Mouse (Mus musculus) liver, embryonic 15.5 days (tissue): ENCODE measurements around the gene Sipa1. TPM values are rescaled to one million over a fixed set of nuclear protein-coding genes. Genes with fewer than 3 reads are reported as not detected.

Experiments used
- ATAC-seq: fragments of 200-750 bp; cut with Nextera tagmentation; 2 replicates; pipeline ENCODE4 v1.8.0; 2017; ENCODE audit warnings: moderate number of reproducible peaks, mild to moderate bottlenecking, moderate library complexity; ENCODE audit not compliant: insufficient read depth
- H3K27ac ChIP-seq: fragments of 300-500 bp; sonication (generic); replicated peaks from 2 replicates; pipeline ENCODE4 v1.5.1; 2015; ENCODE audit warnings: mild to moderate bottlenecking, inconsistent platforms
- H3K27me3 ChIP-seq: fragments of 300-500 bp; sonication (generic); 2 replicates; pipeline ENCODE4 v1.6.1; 2015; ENCODE audit warnings: mild to moderate bottlenecking, inconsistent platforms
- H3K36me3 ChIP-seq: fragments of 300-500 bp; sonication (generic); replicated peaks from 2 replicates; pipeline ENCODE4 v1.6.1; 2015; ENCODE audit warnings: moderate library complexity, mild to moderate bottlenecking, inconsistent platforms
- H3K4me1 ChIP-seq: fragments of 300-500 bp; sonication (generic); replicated peaks from 2 replicates; pipeline ENCODE4 v1.6.1; 2015; ENCODE audit warnings: inconsistent platforms
- H3K4me2 ChIP-seq: fragments of 300-500 bp; sonication (generic); 2 replicates; pipeline ENCODE4 v1.6.1; 2015; ENCODE audit warnings: moderate library complexity, mild to moderate bottlenecking, inconsistent platforms
- H3K4me3 ChIP-seq: fragments of 300-500 bp; sonication (generic); replicated peaks from 2 replicates; pipeline ENCODE4 v1.5.1; 2015; ENCODE audit warnings: mild to moderate bottlenecking, inconsistent platforms
- H3K9ac ChIP-seq: fragments of 300-500 bp; sonication (generic); 2 replicates; pipeline ENCODE4 v1.6.1; 2015; ENCODE audit warnings: moderate library complexity, mild to moderate bottlenecking, inconsistent platforms
- H3K9me3 ChIP-seq: fragments of 300-500 bp; sonication (generic); replicated peaks from 2 replicates; pipeline ENCODE4 v1.6.1; 2016; ENCODE audit warnings: inconsistent platforms
- WGBS: fragments of 180-500 bp; shearing (Covaris S2); methylation state at CpG from one replicate; pipeline ENCODE4 v1.1.7; 2015; ENCODE audit warnings: mixed read lengths; ENCODE audit not compliant: insufficient replicate concordance; 5-methylcytosine and 5-hydroxymethylcytosine counted together
- polyA plus RNA-seq: library from polyadenylated mRNA; unstranded; fragments of >200 nt; fragmentation: Nextera tagmentation; extraction: Ambion mirVana; gene quantifications from 2 replicates; pipeline ENCODE4 v1.2.1, GENCODE M21; 2015

Sipa1 gene
- polyA plus RNA-seq, 1 experiment from 2014 or later: 28.2 TPM

- H3K9me3 ChIP-seq: no peaks in the 10 kb centered on the region
- H3K4me3 ChIP-seq: peak overlapping the region; percentile 23
- WGBS: 86% methylated on average over 43 of the region's 43 CpGs
- H3K9ac ChIP-seq: no peak overlapping the region
- H3K27ac ChIP-seq: no peak overlapping the region
- ATAC-seq: no peak
- peak overlapping the region; percentile 58 for H3K4me2 ChIP-seq
- H3K4me1 ChIP-seq: peaks cover 47% of the 10 kb centered on the region
- no peaks in the 10 kb centered on the region for H3K27me3 ChIP-seq
- peaks cover 95% of the 10 kb centered on the region for H3K36me3 ChIP-seq
These were observed 8.7 kb downstream of the Sipa1 start for GRCm38 (mm10) chr19:5654720-5655298.

DNA sequence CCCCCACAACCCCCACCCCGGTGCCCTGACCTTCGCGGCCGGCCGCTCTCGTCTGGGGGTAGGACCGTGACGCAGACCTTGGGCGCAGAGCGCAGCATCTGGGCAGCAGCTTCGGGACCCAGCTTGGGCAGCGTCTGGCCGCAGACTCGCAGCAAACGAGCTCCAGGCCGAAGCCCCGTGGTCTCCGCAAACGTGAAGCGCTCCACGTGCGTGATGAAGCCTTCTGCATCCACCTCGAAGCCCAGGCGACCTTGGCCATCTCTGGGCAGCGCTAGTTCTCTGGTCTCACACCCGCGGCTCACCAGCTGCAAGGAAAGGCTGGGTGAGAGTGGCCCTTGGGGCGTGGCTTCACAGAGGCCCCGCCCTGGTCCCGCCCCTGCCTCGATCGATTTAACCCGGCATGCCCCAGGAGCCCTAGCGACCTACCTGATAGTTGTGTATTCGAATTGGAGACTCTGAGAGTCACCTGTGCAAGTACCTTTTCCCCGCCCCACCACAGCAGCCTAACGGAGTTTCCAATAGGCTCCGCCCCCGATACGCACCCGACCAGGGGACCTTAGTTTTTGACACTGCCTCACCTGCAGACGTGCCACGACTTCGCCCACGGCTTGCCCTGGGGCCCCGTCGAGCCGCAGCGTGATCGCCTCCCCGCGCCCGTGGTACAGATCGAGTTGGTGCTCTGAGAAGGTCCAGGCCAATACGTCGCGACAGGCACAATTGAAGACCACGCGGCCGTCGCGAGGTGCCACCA lies 9.4 kb downstream of the Sipa1 start:
- Histone ChIP-seq H3K9me3 (no peaks in the 10 kb centered on the region), H3K27ac (no peak overlapping the region), H3K4me3 (peak overlapping the region; percentile 23), H3K9ac (no peak overlapping the region), H3K4me1 (peaks cover 47% of the 10 kb centered on the region), H3K4me2 (peak overlapping the region; percentile 58), H3K27me3 (no peaks in the 10 kb centered on the region), H3K36me3 (peaks cover 88% of the 10 kb centered on the region)
- 78% methylated on average over 62 of the region's 62 CpGs for WGBS
- ATAC-seq: peak; percentile 8; the same call in 1 of the 2 replicates

- Histone ChIP-seq H3K4me2 (no peak overlapping the region), H3K27me3 (no peaks in the 10 kb centered on the region), H3K9ac (no peak overlapping the region), H3K9me3 (no peaks in the 10 kb centered on the region), H3K4me3 (no peak overlapping the region), H3K36me3 (peaks cover 75% of the 10 kb centered on the region), H3K27ac (peak overlapping the region; percentile 19; the same call in 1 of the 2 replicates), H3K4me1 (peaks cover 57% of the 10 kb centered on the region)
- ATAC-seq: no peak
- WGBS: 93% methylated on average over 6 of the region's 6 CpGs
These were observed 10.9 kb downstream of the Sipa1 start for GRCm38 (mm10) chr19:5652570-5652969.

DNA sequence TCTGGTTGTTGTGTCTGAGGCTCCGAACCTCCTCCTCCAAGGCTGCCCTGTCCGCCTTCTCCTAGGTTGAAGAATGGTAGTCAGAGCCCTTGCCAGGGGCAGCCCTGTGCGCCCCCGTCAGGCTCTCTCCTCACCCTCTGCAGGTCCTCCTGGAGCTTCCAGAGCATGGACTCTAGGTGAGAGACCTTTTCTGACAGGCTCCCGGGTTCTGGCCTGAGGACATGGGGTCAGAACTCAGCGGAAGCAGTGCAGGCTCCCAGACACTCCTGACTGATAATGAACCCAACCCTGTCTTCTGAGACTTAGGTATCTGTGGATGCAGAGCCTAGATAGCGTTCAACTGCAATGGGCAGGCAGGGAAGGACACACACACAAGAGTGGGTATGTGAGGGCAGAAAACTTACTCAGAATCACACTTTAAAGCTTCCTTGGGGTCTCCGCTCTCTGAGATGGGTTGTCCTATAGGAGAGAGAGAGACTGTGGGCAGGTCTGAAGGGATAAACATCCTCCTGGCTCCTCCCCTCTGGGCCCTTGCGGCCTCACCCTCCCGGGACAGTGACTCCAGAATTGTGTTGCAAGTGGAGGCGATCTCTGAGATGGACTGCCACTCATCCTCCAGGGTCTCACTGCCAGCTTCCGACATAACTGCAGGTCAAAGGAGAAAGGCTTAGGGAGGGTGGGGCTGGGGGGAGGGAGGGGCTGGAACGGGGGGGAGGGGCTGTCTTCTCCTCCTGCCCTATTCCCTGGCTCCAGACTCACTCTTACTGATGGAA lies 11.8 kb downstream of the Sipa1 start:
- ATAC-seq: no peak
- Histone ChIP-seq H3K9ac (no peak overlapping the region), H3K9me3 (no peaks in the 10 kb centered on the region), H3K4me1 (peaks cover 57% of the 10 kb centered on the region), H3K27me3 (no peaks in the 10 kb centered on the region), H3K27ac (peak overlapping the region; percentile 19), H3K4me3 (no peak overlapping the region), H3K4me2 (no peak overlapping the region), H3K36me3 (peaks cover 77% of the 10 kb centered on the region)
- WGBS: 63% methylated on average over 13 of the region's 13 CpGs

GRCm38 (mm10) chr19:5649298-5649741 lies 14.2 kb downstream of the Sipa1 start:
- peak overlapping the region; percentile 46 for H3K4me3 ChIP-seq
- H3K36me3 ChIP-seq: peaks cover 76% of the 10 kb centered on the region
- ATAC-seq: peak; percentile 14
- no peaks in the 10 kb centered on the region for H3K27me3 ChIP-seq
- peak overlapping the region; percentile 72 for H3K4me2 ChIP-seq
- peak overlapping the region; percentile 41 for H3K9ac ChIP-seq
- WGBS: 45% methylated on average over 6 of the region's 6 CpGs
- no peaks in the 10 kb centered on the region for H3K9me3 ChIP-seq
- H3K4me1 ChIP-seq: peaks cover 51% of the 10 kb centered on the region
- H3K27ac ChIP-seq: peak overlapping the region; percentile 73

DNA sequence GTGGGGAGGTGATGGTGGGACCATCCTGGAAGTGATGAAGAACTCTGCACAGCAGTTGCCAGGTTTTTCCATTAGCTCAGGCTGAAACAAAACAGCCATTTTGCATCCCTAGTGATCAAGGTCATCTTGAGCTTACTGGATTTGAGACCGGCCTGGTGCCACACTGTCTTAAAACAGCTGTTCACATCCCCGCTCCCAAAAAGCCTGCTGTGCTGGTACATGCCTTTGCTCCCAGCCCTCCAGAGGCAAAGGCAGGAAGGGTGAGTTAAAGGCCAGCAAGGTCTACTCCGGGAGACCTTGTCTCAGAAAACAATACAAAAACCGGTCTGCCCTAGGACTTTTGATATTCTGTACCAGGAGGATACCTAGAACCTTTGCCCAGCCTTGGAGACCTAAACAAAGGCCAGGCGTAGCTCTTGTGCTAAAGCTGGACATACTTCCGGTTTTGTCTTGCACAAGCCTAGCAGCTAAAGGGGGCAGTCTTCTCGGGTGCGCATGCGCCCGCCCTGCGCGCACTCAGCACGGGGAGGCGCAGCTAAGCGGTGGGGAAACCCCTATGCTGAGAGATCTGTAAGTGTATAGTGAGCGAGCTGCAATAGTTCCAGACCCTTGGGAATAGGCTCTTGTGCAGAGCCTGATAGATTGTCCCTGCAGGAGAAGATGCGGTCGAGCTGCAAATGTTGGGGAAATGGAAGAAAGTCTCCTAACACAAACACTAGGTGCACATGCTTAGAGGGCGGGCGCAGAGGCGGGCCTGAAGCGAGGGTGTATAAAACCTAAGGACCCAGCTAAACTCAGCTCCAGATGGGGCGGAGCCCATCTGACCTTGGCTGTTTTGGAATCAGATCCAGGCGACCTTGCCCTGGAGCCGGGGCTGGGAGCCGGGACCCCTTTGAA lies 14.9 kb downstream of the Sipa1 start:
- 8% methylated on average over 26 of the region's 26 CpGs for WGBS

DNA sequence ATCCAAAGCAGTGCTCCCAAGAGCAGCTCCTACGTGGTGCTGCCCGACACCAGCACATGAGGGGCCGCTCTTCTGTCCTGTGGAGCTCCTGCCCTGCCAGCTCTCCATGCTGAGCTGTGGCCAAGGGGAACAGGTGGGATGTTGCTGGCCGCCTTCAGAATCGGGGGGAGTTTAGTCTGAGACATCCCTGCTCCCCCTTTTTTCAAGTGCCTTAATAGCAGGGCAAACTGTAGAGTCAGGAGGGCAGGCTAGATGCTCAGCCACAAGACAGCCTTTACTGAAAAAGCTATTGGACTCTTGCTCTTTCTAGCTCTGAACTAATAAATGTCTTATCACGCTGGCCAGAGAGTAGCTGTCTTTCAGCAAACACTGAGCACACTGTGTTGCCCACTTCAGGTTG lies 15.7 kb downstream of the Sipa1 start:
- Histone ChIP-seq H3K9ac (no peak overlapping the region), H3K4me1 (peaks cover 41% of the 10 kb centered on the region), H3K4me3 (no peak overlapping the region), H3K36me3 (peaks cover 75% of the 10 kb centered on the region), H3K4me2 (no peak overlapping the region; the same call in 1 of the 2 replicates), H3K27ac (0 out of 2 replicates have a peak overlapping the region, but pooled peaks have one; percentile 9), H3K9me3 (no peaks in the 10 kb centered on the region), H3K27me3 (no peaks in the 10 kb centered on the region)
- WGBS: 90% methylated on average over 6 of the region's 6 CpGs
- ATAC-seq: no peak

More for the DNA sequence above, 14.9 kb downstream of the Sipa1 start:
- ATAC-seq: peak; percentile 75
- Histone ChIP-seq H3K36me3 (peaks cover 76% of the 10 kb centered on the region), H3K4me1 (peaks cover 45% of the 10 kb centered on the region), H3K27ac (peak overlapping the region; percentile 74), H3K4me3 (peak overlapping the region; percentile 46), H3K9ac (peak overlapping the region; percentile 41), H3K9me3 (no peaks in the 10 kb centered on the region), H3K27me3 (no peaks in the 10 kb centered on the region), H3K4me2 (peak overlapping the region; percentile 72)

- Histone ChIP-seq H3K4me1 (peaks cover 32% of the 10 kb centered on the region), H3K27me3 (no peaks in the 10 kb centered on the region), H3K27ac (no peak overlapping the region), H3K9me3 (no peaks in the 10 kb centered on the region), H3K4me3 (no peak overlapping the region), H3K36me3 (peaks cover 75% of the 10 kb centered on the region), H3K4me2 (no peak overlapping the region), H3K9ac (no peak overlapping the region)
- no peak for ATAC-seq
- WGBS: 80% methylated on average over 8 of the region's 8 CpGs
These were observed 16.7 kb downstream of the Sipa1 start for GRCm38 (mm10) chr19:5646731-5647330.

DNA sequence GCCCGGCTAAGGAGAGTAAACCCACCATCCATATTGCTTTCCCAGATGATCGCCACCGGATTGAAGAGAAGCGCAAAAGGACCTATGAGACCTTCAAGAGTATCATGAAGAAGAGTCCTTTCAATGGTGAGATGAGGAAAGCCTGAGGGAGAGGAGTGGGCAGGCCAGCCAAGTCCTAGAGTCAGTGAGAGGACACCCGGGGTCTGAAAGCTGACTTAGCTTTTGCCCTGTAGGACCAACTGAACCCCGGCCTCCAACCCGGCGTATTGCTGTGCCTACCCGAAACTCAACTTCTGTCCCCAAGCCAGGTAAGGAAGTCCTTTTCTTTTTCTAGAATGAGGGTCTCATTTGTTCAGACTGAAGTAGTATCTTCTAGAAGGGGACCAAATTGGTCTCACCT lies 18.2 kb downstream of the Sipa1 start:
- Histone ChIP-seq H3K4me2 (no peak overlapping the region), H3K27ac (no peak overlapping the region), H3K4me3 (no peak overlapping the region), H3K9ac (no peak overlapping the region), H3K27me3 (no peaks in the 10 kb centered on the region), H3K9me3 (no peaks in the 10 kb centered on the region), H3K36me3 (peaks cover 75% of the 10 kb centered on the region), H3K4me1 (peaks cover 29% of the 10 kb centered on the region)
- WGBS: 94% methylated on average over 9 of the region's 9 CpGs
- no peak for ATAC-seq

GRCm38 (mm10) chr19:5641641-5642040 lies 21.9 kb downstream of the Sipa1 start:
- ATAC-seq: no peak
- H3K9me3 ChIP-seq: no peaks in the 10 kb centered on the region
- 84% methylated on average over 8 of the region's 8 CpGs for WGBS
- H3K4me1 ChIP-seq: peaks cover 38% of the 10 kb centered on the region
- H3K36me3 ChIP-seq: peaks cover 76% of the 10 kb centered on the region
- no peak overlapping the region for H3K4me2 ChIP-seq
- no peak overlapping the region for H3K4me3 ChIP-seq
- H3K9ac ChIP-seq: no peak overlapping the region
- no peak overlapping the region for H3K27ac ChIP-seq
- no peaks in the 10 kb centered on the region for H3K27me3 ChIP-seq
